Mouse (Mus musculus) heart, adult 2 months (tissue): ENCODE results near the gene Actr3b.

Experiments
- CTCF ChIP-seq: fragments of 200-600 bp; IDR thresholded peaks from 2 replicates; pipeline ENCODE4 v1.8.1; 2022; ENCODE audit warnings: antibody characterized with exemption, mild to moderate bottlenecking, moderate library complexity
- EP300 ChIP-seq: fragments of 200-500 bp; IDR thresholded peaks from 2 replicates; pipeline ENCODE4 v1.6.1; 2011; ENCODE audit warnings: low read depth, low read length, control low read depth; ENCODE audit not compliant: insufficient read depth
- POLR2A ChIP-seq: fragments of 200-500 bp; IDR thresholded peaks from 2 replicates; pipeline ENCODE4 v1.6.1; 2011; ENCODE audit warnings: mild to moderate bottlenecking, low read depth, low read length, control low read depth; ENCODE audit not compliant: insufficient read depth

- TF ChIP-seq CTCF = no peak
- TF ChIP-seq POLR2A = no peak
- TF ChIP-seq EP300 = 0 out of 2 replicates have a peak, but pooled peaks have one; percentile 30
Observed at GRCm38 (mm10) chr5:25748613-25749012, 11.2 kb upstream of the Actr3b start.
